Mouse (Mus musculus): ENCODE results near the gene Capn10.

The Capn10 gene

GRCm38 (mm10) chr1:92976141-92976566 is 42.0 kb downstream of the Capn10 start:
- DNase-seq (ENCODE audit: low read depth) = no peak

- DNase-seq (ENCODE audit: low read depth) = peak; percentile 46
These were observed 44.5 kb downstream of the Capn10 start for GRCm38 (mm10) chr1:92978645-92979044.

GRCm38 (mm10) chr1:92979073-92979602 is 45.0 kb downstream of the Capn10 start:
- DNase-seq (ENCODE audit: low read depth) = no peak

- DNase-seq (ENCODE audit: low read depth) = no peak
These were observed 47.1 kb downstream of the Capn10 start for GRCm38 (mm10) chr1:92981056-92981845.

- DNase-seq (ENCODE audit: low read depth) = no peak
These were observed 48.9 kb downstream of the Capn10 start for GRCm38 (mm10) chr1:92982931-92983605.

- no peak for DNase-seq (ENCODE audit: low read depth)
These were observed 50.8 kb downstream of the Capn10 start for GRCm38 (mm10) chr1:92984999-92985398.

- DNase-seq (ENCODE audit: low read depth) = no peak
These were observed 54.7 kb downstream of the Capn10 start for GRCm38 (mm10) chr1:92988894-92989293.

GRCm38 (mm10) chr1:92989891-92990290 is 55.7 kb downstream of the Capn10 start:
- no peak for DNase-seq (ENCODE audit: low read depth)

- no peak for DNase-seq (ENCODE audit: low read depth)
These were observed 58.2 kb downstream of the Capn10 start for GRCm38 (mm10) chr1:92992214-92992855.

GRCm38 (mm10) chr1:92992880-92993279 is 58.7 kb downstream of the Capn10 start:
- no peak for DNase-seq (ENCODE audit: low read depth)

Data from NIH3T3 (cell line).